Mouse (Mus musculus): ENCODE data around the gene Plekha6.

- no peak for TF ChIP-seq POLR2A (IDR thresholded peaks at IDR 0.05; ENCODE audit: borderline replicate concordance, low read depth, low read length)
- no peak for TF ChIP-seq CTCF (IDR thresholded peaks at IDR 0.05; ENCODE audit: low read depth, low read length)
Measured at GRCm38 (mm10) chr1:133247189-133247588, 83.2 kb downstream of the Plekha6 start.
